Mouse (Mus musculus): ENCODE results near the gene Sdccag8. TPM values are rescaled to one million over a fixed set of nuclear protein-coding genes. Genes with fewer than 3 reads are reported as not detected.
"Not testable (repeated sequence)": the region's sequence is repeated elsewhere in the genome, so short reads cannot be mapped to it uniquely, and the experiment has no call there.

The Sdccag8 gene
- total RNA-seq, 2 experiments from 2014 or later = 4.0 to 4.9 TPM

GRCm38 (mm10) chr1:176833257-176833656 is 18.8 kb downstream of the Sdccag8 start:
- no peak overlapping the region; the same call in 1 of the 2 replicates for H3K4me3 ChIP-seq
- no peak for DNase-seq
- intact Hi-C loops (cut with DNase I) = no loop called here
- no peak for TF ChIP-seq CTCF (IDR thresholded peaks at IDR 0.05)
- H3K27ac ChIP-seq = peak overlapping the region; percentile 16

- intact Hi-C loops (cut with DNase I) = no loop called here
- DNase-seq = peak; percentile 66
- H3K4me3 ChIP-seq = peak overlapping the region; percentile 74
- no peak for TF ChIP-seq CTCF (IDR thresholded peaks at IDR 0.05)
- peak overlapping the region; percentile 84 for H3K27ac ChIP-seq
Measured at GRCm38 (mm10) chr1:176833948-176834347, 19.5 kb downstream of the Sdccag8 start.

- peak overlapping the region; percentile 84 for H3K27ac ChIP-seq
- intact Hi-C loops (cut with DNase I) = no loop called here
Measured at GRCm38 (mm10) chr1:176834880-176835279, 20.4 kb downstream of the Sdccag8 start.

GRCm38 (mm10) chr1:176835501-176836294 is 21.2 kb downstream of the Sdccag8 start:
- no peak for TF ChIP-seq CTCF (IDR thresholded peaks at IDR 0.05)
- intact Hi-C loops (cut with DNase I) = no loop called here
- Histone ChIP-seq H3K4me3 (peak overlapping the region; percentile 74), H3K27ac (peak overlapping the region; percentile 84)
- peak; percentile 57 for DNase-seq

More at GRCm38 (mm10) chr1:176834880-176835279, 20.4 kb downstream of the Sdccag8 start:
- TF ChIP-seq CTCF (IDR thresholded peaks at IDR 0.05) = no peak
- peak; percentile 77 for DNase-seq
- peak overlapping the region; percentile 74 for H3K4me3 ChIP-seq

GRCm38 (mm10) chr1:176836562-176836961 is 22.1 kb downstream of the Sdccag8 start:
- H3K27ac ChIP-seq; DNase-seq; intact Hi-C loops (cut with DNase I); H3K4me3 ChIP-seq: not testable (repeated sequence)

GRCm38 (mm10) chr1:176845082-176845977 is 30.9 kb downstream of the Sdccag8 start:
- no peak for DNase-seq
- intact Hi-C loops (cut with DNase I) = no loop called here
- no peak overlapping the region for H3K4me3 ChIP-seq
- no peak overlapping the region; the same call in 1 of the 2 replicates for H3K27ac ChIP-seq
- no peak for TF ChIP-seq CTCF (IDR thresholded peaks at IDR 0.05)

- Histone ChIP-seq H3K27ac (peak overlapping the region; percentile 81), H3K4me3 (no peak overlapping the region)
- no peak for TF ChIP-seq CTCF (IDR thresholded peaks at IDR 0.05)
- peak; percentile 41 for DNase-seq
- intact Hi-C loops (cut with DNase I) = no loop called here
Measured at GRCm38 (mm10) chr1:176847118-176847859, 32.8 kb downstream of the Sdccag8 start.

GRCm38 (mm10) chr1:176848613-176849290 is 34.3 kb downstream of the Sdccag8 start:
- TF ChIP-seq CTCF (IDR thresholded peaks at IDR 0.05) = no peak
- intact Hi-C loops (cut with DNase I) = no loop called here
- DNase-seq = no peak

GRCm38 (mm10) chr1:176849377-176849776 is 34.9 kb downstream of the Sdccag8 start:
- H3K4me3 ChIP-seq = no peak overlapping the region
- intact Hi-C loops (cut with DNase I) = no loop called here
- DNase-seq = peak; percentile 66
- peak overlapping the region; percentile 57; the same call in 1 of the 2 replicates for H3K27ac ChIP-seq
- TF ChIP-seq CTCF (IDR thresholded peaks at IDR 0.05) = no peak

More at GRCm38 (mm10) chr1:176848613-176849290, 34.3 kb downstream of the Sdccag8 start:
- peak overlapping the region; percentile 19; the same call in 1 of the 2 replicates for H3K4me3 ChIP-seq
- H3K27ac ChIP-seq = peak overlapping the region; percentile 57

GRCm38 (mm10) chr1:176851401-176851800 is 36.9 kb downstream of the Sdccag8 start:
- Histone ChIP-seq H3K27ac (no peak overlapping the region), H3K4me3 (no peak overlapping the region)
- DNase-seq = no peak
- no peak for TF ChIP-seq CTCF (IDR thresholded peaks at IDR 0.05)
- intact Hi-C loops (cut with DNase I) = no loop called here

- TF ChIP-seq CTCF (IDR thresholded peaks at IDR 0.05) = no peak
- intact Hi-C loops (cut with DNase I) = no loop called here
- no peak for DNase-seq
- H3K4me3 ChIP-seq = no peak overlapping the region
- H3K27ac ChIP-seq = peak overlapping the region; percentile 35; the same call in 1 of the 2 replicates
Measured at GRCm38 (mm10) chr1:176852813-176853590, 38.5 kb downstream of the Sdccag8 start.

All from gastrocnemius, adult 2 months (tissue).